Mouse (Mus musculus) bone marrow macrophage, adult 2 months (primary cell): Measurements from ENCODE around the gene Sptlc2.

Experiments
- CTCF ChIP-seq: IDR thresholded peaks from 2 replicates; pipeline ENCODE4 v1.5.1; 2012; ENCODE audit warnings: low read depth, mild to moderate bottlenecking, low read length, moderate library complexity
- POLR2A ChIP-seq: IDR thresholded peaks from 2 replicates; pipeline ENCODE4 v1.6.1; 2012; ENCODE audit warnings: mild to moderate bottlenecking, low read depth, low read length, borderline replicate concordance

DNA sequence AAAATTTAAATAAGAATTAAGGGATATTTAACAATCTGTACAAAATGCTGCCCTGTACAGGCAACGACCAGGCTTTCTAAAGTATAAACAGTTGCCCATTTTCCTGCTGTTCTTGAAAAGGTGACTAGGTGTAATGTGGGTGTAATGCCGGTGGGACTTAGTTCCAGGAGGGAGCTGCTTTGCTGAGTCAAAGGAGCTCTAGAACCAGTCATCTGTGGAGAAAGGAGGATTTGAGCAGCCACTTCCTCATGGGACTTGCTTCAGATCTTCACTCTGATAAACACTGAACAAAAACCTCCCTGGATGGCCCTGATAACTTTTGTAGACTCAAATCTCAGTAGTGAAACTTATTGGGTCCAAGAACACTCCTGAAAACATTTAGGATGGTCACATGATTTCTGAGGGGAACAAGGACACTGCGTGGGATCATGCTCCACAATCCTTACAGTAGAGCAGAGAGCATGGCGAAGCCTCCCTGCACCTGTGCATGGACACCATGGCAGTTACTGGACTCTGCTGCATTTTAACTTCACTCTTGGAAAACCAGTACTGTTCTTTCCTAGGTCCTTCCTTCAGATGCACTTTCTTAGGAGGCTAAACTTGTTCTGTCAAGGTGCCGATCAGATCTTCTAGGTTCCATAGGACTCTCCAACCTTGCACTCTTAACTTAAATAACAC lies 38.3 kb upstream of the Sptlc2 start:
- no peak for TF ChIP-seq CTCF
- no peak for TF ChIP-seq POLR2A
